Mouse (Mus musculus) cerebellum, adult 9-10 months (tissue): ENCODE measurements around the gene Rbp7.
"Not testable (repeated sequence)": the region's sequence is repeated elsewhere in the genome, so short reads cannot be mapped to it uniquely, and the experiment has no call there.

ENCODE experiments used
- DNase-seq: peaks from one replicate; pipeline ENCODE4 v3.0.0; 2022

The Rbp7 gene

GRCm38 (mm10) chr4:149454879-149455278 is at the start of gene Rbp7:
TSS of gene Rbp7 (minus strand) at chr4:149454978.
- no peak for DNase-seq

- no peak for DNase-seq
Measured at GRCm38 (mm10) chr4:149504363-149504762, 49.6 kb upstream of the Rbp7 start.

- no peak for DNase-seq
Measured at GRCm38 (mm10) chr4:149499790-149500189, 45.0 kb upstream of the Rbp7 start.

GRCm38 (mm10) chr4:149498901-149499300 is 44.1 kb upstream of the Rbp7 start:
- no peak for DNase-seq

GRCm38 (mm10) chr4:149496612-149497011 is 41.8 kb upstream of the Rbp7 start:
- DNase-seq, result no peak

- no peak for DNase-seq
Measured at GRCm38 (mm10) chr4:149491151-149491550, 36.4 kb upstream of the Rbp7 start.

- no peak for DNase-seq
Measured at GRCm38 (mm10) chr4:149489415-149490240, 34.9 kb upstream of the Rbp7 start.

- no peak for DNase-seq
Measured at GRCm38 (mm10) chr4:149487729-149488128, 33.0 kb upstream of the Rbp7 start.

GRCm38 (mm10) chr4:149485825-149486206 is 31.0 kb upstream of the Rbp7 start:
- DNase-seq, result peak; percentile 33

GRCm38 (mm10) chr4:149485053-149485824 is 30.5 kb upstream of the Rbp7 start, which contains the start of the genes Nmnat1 and Lzic:
TSS of gene Nmnat1 (minus strand) at chr4:149485202.
TSS of gene Lzic (plus strand) at chr4:149485229.
- peak; percentile 89 for DNase-seq

- DNase-seq, result no peak
Measured at GRCm38 (mm10) chr4:149484566-149484965, 29.8 kb upstream of the Rbp7 start.

GRCm38 (mm10) chr4:149477078-149477477 is 22.3 kb upstream of the Rbp7 start, which contains the start of gene Tmem274:
TSS of gene Tmem274 (plus strand) at chr4:149477378.
- no peak for DNase-seq

- DNase-seq, result no peak
Measured at GRCm38 (mm10) chr4:149475096-149475495, 20.3 kb upstream of the Rbp7 start.

- DNase-seq, result no peak
Measured at GRCm38 (mm10) chr4:149469557-149469956, 14.8 kb upstream of the Rbp7 start.

- DNase-seq, result no peak
Measured at GRCm38 (mm10) chr4:149463435-149463950, 8.7 kb upstream of the Rbp7 start.

GRCm38 (mm10) chr4:149462305-149462971 is 7.7 kb upstream of the Rbp7 start:
- no peak for DNase-seq

GRCm38 (mm10) chr4:149461579-149462304 is 7.0 kb upstream of the Rbp7 start:
- peak; percentile 82 for DNase-seq

- DNase-seq, result not testable (repeated sequence)
Measured at GRCm38 (mm10) chr4:149460475-149460874, 5.7 kb upstream of the Rbp7 start.

- no peak for DNase-seq
Measured at GRCm38 (mm10) chr4:149459425-149459824, 4.6 kb upstream of the Rbp7 start.

GRCm38 (mm10) chr4:149458526-149458925 is 3.7 kb upstream of the Rbp7 start:
- DNase-seq, result no peak

GRCm38 (mm10) chr4:149457831-149458430 is 3.2 kb upstream of the Rbp7 start:
- no peak for DNase-seq

- DNase-seq, result not testable (repeated sequence)
Measured at GRCm38 (mm10) chr4:149457163-149457562, 2.4 kb upstream of the Rbp7 start.
